Mouse (Mus musculus): ENCODE results near the gene Ctla4. TPM values are rescaled to one million over a fixed set of nuclear protein-coding genes. Genes with fewer than 3 reads are reported as not detected.

Gene Ctla4
- not detected in 2 replicates for polyA plus RNA-seq (2015; fragmentation: Nextera tagmentation; extraction: Ambion mirVana)

DNA sequence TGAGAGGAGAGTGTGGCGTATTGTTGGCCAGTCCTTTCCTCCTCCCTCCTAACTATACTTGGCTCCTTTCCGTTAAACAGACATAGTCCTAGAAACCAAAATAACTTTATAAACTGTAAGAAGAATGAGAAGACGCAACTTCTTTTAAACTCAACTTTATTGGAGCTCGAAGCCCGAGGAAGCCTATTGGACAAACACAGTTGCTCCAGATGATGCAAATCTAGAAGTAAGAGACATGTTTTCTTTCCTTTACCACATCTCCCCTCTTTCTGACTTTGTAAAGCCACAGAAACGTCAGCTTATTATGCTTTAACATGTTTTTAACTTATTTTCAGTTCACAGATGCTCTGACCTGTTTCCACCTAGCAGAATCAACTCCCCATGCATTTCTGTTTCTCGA lies at the start of gene Ctla4:
Gene Ctla4, plus strand, starts transcription at position 20 of the 400 bp plus-strand sequence.
- no peak within 1 kb of the TSS for H3K27ac ChIP-seq
- no peak for DNase-seq (ENCODE audit: low spot score)
- H3K4me3 ChIP-seq (replicated peaks; ENCODE audit: low read depth, low read length): no peak within 1 kb of the TSS
- H3K9ac ChIP-seq (ENCODE audit: low read depth, low read length): no peak within 1 kb of the TSS
- H3K4me2 ChIP-seq (ENCODE audit: low read length): no peak within 1 kb of the TSS
- 88% methylated on average over 7 of the region's 7 CpGs for WGBS
- TF ChIP-seq CTCF (IDR thresholded peaks at IDR 0.05; ENCODE audit: low read depth): no peak
- H3K9me3 ChIP-seq (replicated peaks; ENCODE audit: low read length): no peaks in the 10 kb centered on the region
- no peaks in the 10 kb centered on the region for H3K4me1 ChIP-seq (replicated peaks; ENCODE audit: insufficient read depth, low read length)
- no peaks in the 10 kb centered on the region for H3K27me3 ChIP-seq (ENCODE audit: insufficient read depth, low read length)
- no peak for ATAC-seq (replicated peaks; ENCODE audit: low FRiP score, low read depth)
- no peaks in the 10 kb centered on the region for H3K36me3 ChIP-seq (ENCODE audit: insufficient read depth, low read length)

DNA sequence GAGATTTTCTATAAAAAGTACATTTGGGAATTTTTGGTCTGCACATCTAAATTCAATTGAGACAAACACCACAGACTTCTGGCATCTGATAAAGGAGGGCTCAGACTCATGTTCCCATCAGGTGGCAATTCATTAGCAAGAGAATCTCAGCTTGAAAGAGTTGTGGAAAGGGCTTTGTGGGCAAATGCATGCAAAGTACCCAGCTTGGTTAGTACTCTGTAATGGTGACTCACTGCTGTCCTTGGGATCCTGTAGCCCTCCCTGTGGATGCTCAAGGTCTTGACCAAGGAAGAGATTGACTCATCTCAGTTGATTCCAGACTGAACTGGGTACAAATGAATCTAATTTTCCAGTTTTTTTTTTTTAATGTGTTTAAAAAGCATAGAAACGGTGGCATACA lies 47.6 kb upstream of the Ctla4 start:
- WGBS: 72% methylated on average over 1 of the region's 1 CpGs
- no peak overlapping the region for H3K9ac ChIP-seq (ENCODE audit: low read depth, low read length)
- no peak for DNase-seq (ENCODE audit: low spot score)
- H3K9me3 ChIP-seq (replicated peaks; ENCODE audit: low read length): no peaks in the 10 kb centered on the region
- no peaks in the 10 kb centered on the region for H3K36me3 ChIP-seq (ENCODE audit: insufficient read depth, low read length)
- no peak overlapping the region for H3K4me2 ChIP-seq (ENCODE audit: low read length)
- ATAC-seq (replicated peaks; ENCODE audit: low FRiP score, low read depth): no peak
- no peaks in the 10 kb centered on the region for H3K4me1 ChIP-seq (replicated peaks; ENCODE audit: insufficient read depth, low read length)
- no peak overlapping the region for H3K27ac ChIP-seq
- no peaks in the 10 kb centered on the region for H3K27me3 ChIP-seq (ENCODE audit: insufficient read depth, low read length)
- TF ChIP-seq CTCF (IDR thresholded peaks at IDR 0.05; ENCODE audit: low read depth): no peak
- no peak overlapping the region for H3K4me3 ChIP-seq (replicated peaks; ENCODE audit: low read depth, low read length)

- H3K27me3 ChIP-seq (ENCODE audit: insufficient read depth, low read length): no peaks in the 10 kb centered on the region
- no peak overlapping the region for H3K4me2 ChIP-seq (ENCODE audit: low read length)
- no peaks in the 10 kb centered on the region for H3K36me3 ChIP-seq (ENCODE audit: insufficient read depth, low read length)
- DNase-seq (ENCODE audit: low spot score) (no peak), ATAC-seq (replicated peaks; ENCODE audit: low FRiP score, low read depth) (no peak)
- 88% methylated on average over 7 of the region's 7 CpGs for WGBS
- H3K4me3 ChIP-seq (replicated peaks; ENCODE audit: low read depth, low read length): no peak overlapping the region
- no peak overlapping the region for H3K27ac ChIP-seq
- TF ChIP-seq CTCF (IDR thresholded peaks at IDR 0.05; ENCODE audit: low read depth): no peak
- no peak overlapping the region for H3K9ac ChIP-seq (ENCODE audit: low read depth, low read length)
- H3K9me3 ChIP-seq (replicated peaks; ENCODE audit: low read length): no peaks in the 10 kb centered on the region
- no peaks in the 10 kb centered on the region for H3K4me1 ChIP-seq (replicated peaks; ENCODE audit: insufficient read depth, low read length)
Measured at GRCm38 (mm10) chr1:60845318-60846060, 41.3 kb upstream of the Ctla4 start.

DNA sequence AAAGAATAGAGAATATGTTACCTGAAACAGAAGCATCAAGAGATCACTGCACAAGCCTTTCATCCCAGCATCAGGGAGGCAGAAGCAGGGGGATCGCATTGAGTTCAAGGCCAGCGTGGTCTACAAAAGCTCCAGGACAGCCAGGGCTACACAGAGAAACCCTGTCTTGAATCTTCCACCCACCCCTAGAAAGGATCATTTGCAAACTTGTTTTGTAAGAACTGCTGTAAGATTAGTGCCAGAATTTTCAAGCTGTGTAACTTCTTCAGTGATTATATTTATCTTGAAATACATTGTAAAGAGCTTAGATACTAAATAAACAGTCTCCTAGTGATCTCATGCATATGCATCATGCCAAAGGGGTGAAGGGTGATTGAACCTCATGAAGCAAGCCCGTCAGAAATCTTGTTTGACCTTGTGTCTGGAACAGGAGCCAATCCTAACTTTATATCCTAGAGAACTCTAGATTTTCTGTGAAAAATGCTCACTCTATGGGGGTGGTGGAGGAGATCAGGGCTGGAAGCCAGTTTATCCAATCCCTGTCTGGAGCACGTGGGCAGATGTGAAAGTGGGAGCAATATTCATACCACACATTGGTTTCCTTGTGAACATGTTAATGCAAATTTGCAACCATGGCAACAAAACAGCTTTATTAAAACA lies 40.1 kb upstream of the Ctla4 start:
- no peak for TF ChIP-seq CTCF (IDR thresholded peaks at IDR 0.05; ENCODE audit: low read depth)
- Histone ChIP-seq H3K4me2 (ENCODE audit: low read length) (no peak overlapping the region), H3K27ac (no peak overlapping the region), H3K4me3 (replicated peaks; ENCODE audit: low read depth, low read length) (no peak overlapping the region), H3K36me3 (ENCODE audit: insufficient read depth, low read length) (no peaks in the 10 kb centered on the region), H3K4me1 (replicated peaks; ENCODE audit: insufficient read depth, low read length) (no peaks in the 10 kb centered on the region), H3K27me3 (ENCODE audit: insufficient read depth, low read length) (no peaks in the 10 kb centered on the region), H3K9ac (ENCODE audit: low read depth, low read length) (no peak overlapping the region), H3K9me3 (replicated peaks; ENCODE audit: low read length) (no peaks in the 10 kb centered on the region)
- 54% methylated on average over 4 of the region's 4 CpGs for WGBS
- no peak for ATAC-seq (replicated peaks; ENCODE audit: low FRiP score, low read depth)
- peak; percentile 68 for DNase-seq (ENCODE audit: low spot score)

- Histone ChIP-seq H3K4me1 (replicated peaks; ENCODE audit: insufficient read depth, low read length) (no peaks in the 10 kb centered on the region), H3K27me3 (ENCODE audit: insufficient read depth, low read length) (no peaks in the 10 kb centered on the region), H3K36me3 (ENCODE audit: insufficient read depth, low read length) (no peaks in the 10 kb centered on the region), H3K9me3 (replicated peaks; ENCODE audit: low read length) (no peaks in the 10 kb centered on the region), H3K4me2 (ENCODE audit: low read length) (no peak overlapping the region), H3K27ac (no peak overlapping the region), H3K9ac (ENCODE audit: low read depth, low read length) (no peak overlapping the region), H3K4me3 (replicated peaks; ENCODE audit: low read depth, low read length) (no peak overlapping the region)
- DNase-seq (ENCODE audit: low spot score) (no peak), ATAC-seq (replicated peaks; ENCODE audit: low FRiP score, low read depth) (no peak)
- TF ChIP-seq CTCF (IDR thresholded peaks at IDR 0.05; ENCODE audit: low read depth): no peak
- WGBS: 84% methylated on average over 2 of the region's 2 CpGs
Measured at GRCm38 (mm10) chr1:60849112-60849511, 37.7 kb upstream of the Ctla4 start.

- 85% methylated on average over 4 of the region's 4 CpGs for WGBS
- H3K27me3 ChIP-seq (ENCODE audit: insufficient read depth, low read length): no peaks in the 10 kb centered on the region
- no peak for DNase-seq (ENCODE audit: low spot score)
- no peaks in the 10 kb centered on the region for H3K36me3 ChIP-seq (ENCODE audit: insufficient read depth, low read length)
- H3K9me3 ChIP-seq (replicated peaks; ENCODE audit: low read length): no peaks in the 10 kb centered on the region
- ATAC-seq (replicated peaks; ENCODE audit: low FRiP score, low read depth): no peak
- no peak overlapping the region for H3K4me3 ChIP-seq (replicated peaks; ENCODE audit: low read depth, low read length)
- H3K4me2 ChIP-seq (ENCODE audit: low read length): no peak overlapping the region
- TF ChIP-seq CTCF (IDR thresholded peaks at IDR 0.05; ENCODE audit: low read depth): no peak
- no peak overlapping the region for H3K27ac ChIP-seq
- no peaks in the 10 kb centered on the region for H3K4me1 ChIP-seq (replicated peaks; ENCODE audit: insufficient read depth, low read length)
- no peak overlapping the region for H3K9ac ChIP-seq (ENCODE audit: low read depth, low read length)
Measured at GRCm38 (mm10) chr1:60849816-60850215, 37.0 kb upstream of the Ctla4 start.
